Mouse (Mus musculus) heart, adult 2 months (tissue): ENCODE data around the gene Pmm2. TPM values are rescaled to one million over a fixed set of nuclear protein-coding genes. Genes with fewer than 3 reads are reported as not detected.

Source experiments
- DNase-seq, 2 experiments: peaks; one replicate each; pipeline ENCODE4 v3.0.0; 2021
- H3K27ac ChIP-seq: fragments of 200-600 bp; 2 replicates; pipeline ENCODE4 v1.8.1; 2022
- H3K27me3 ChIP-seq: fragments of 200-500 bp; 2 replicates; pipeline ENCODE4 v1.6.1; 2012; ENCODE audit warnings: mild to moderate bottlenecking, low read length, inconsistent platforms, mixed read lengths; ENCODE audit not compliant: control insufficient read depth, insufficient read depth
- H3K36me3 ChIP-seq: fragments of 200-500 bp; 2 replicates; pipeline ENCODE4 v1.6.1; 2012; ENCODE audit warnings: low read length, inconsistent platforms; ENCODE audit not compliant: control insufficient read depth, insufficient read depth
- H3K4me1 ChIP-seq: fragments of 200-500 bp; 2 replicates; pipeline ENCODE4 v1.6.1; 2011; ENCODE audit warnings: low read length; ENCODE audit not compliant: control insufficient read depth, insufficient read depth
- H3K4me3 ChIP-seq: fragments of 200-600 bp; 2 replicates; pipeline ENCODE4 v1.8.1; 2022
- H3K79me2 ChIP-seq: fragments of 200-500 bp; replicated peaks from 2 replicates; pipeline ENCODE4 v1.6.1; 2012; ENCODE audit warnings: mild to moderate bottlenecking, inconsistent platforms, low read length, moderate library complexity, mixed read lengths; ENCODE audit not compliant: control insufficient read depth, insufficient read depth
- H3K9ac ChIP-seq: fragments of 200-500 bp; 2 replicates; pipeline ENCODE4 v1.6.1; 2012; ENCODE audit warnings: low read depth, mild to moderate bottlenecking, control low read depth, inconsistent platforms, low read length, mixed read lengths
- CTCF ChIP-seq: fragments of 200-600 bp; IDR thresholded peaks from 2 replicates; pipeline ENCODE4 v1.8.1; 2022; ENCODE audit warnings: antibody characterized with exemption, mild to moderate bottlenecking, moderate library complexity
- EP300 ChIP-seq: fragments of 200-500 bp; IDR thresholded peaks from 2 replicates; pipeline ENCODE4 v1.6.1; 2011; ENCODE audit warnings: low read depth, low read length, control low read depth; ENCODE audit not compliant: insufficient read depth
- POLR2A ChIP-seq: fragments of 200-500 bp; IDR thresholded peaks from 2 replicates; pipeline ENCODE4 v1.6.1; 2011; ENCODE audit warnings: mild to moderate bottlenecking, low read depth, low read length, control low read depth; ENCODE audit not compliant: insufficient read depth
- WGBS: fragments of 180-500 bp; shearing (Covaris S2); methylation state at CpG from one replicate; pipeline ENCODE4 v1.1.7; 2018; 5-methylcytosine and 5-hydroxymethylcytosine counted together
- intact Hi-C: fragments of 180-260 bp; cut with DNase I; formaldehyde crosslinking; loops from one replicate; pipeline ENCODE4 v1.15.1; 2025
- polyA plus RNA-seq: library from polyadenylated mRNA; depleted of rRNA; stranded (reverse); fragments of >200 nt; gene quantifications from 2 replicates; pipeline ENCODE4 v1.2.3, GENCODE M21; 2012
- total RNA-seq, 2 experiments: library from RNA; stranded (reverse); gene quantifications; 2 replicates each; pipeline ENCODE4 v1.2.3; 2021

Pmm2 gene
- total and polyA plus RNA-seq, 3 experiments = 28.8 to 38.8 (median 29.1) TPM

DNA sequence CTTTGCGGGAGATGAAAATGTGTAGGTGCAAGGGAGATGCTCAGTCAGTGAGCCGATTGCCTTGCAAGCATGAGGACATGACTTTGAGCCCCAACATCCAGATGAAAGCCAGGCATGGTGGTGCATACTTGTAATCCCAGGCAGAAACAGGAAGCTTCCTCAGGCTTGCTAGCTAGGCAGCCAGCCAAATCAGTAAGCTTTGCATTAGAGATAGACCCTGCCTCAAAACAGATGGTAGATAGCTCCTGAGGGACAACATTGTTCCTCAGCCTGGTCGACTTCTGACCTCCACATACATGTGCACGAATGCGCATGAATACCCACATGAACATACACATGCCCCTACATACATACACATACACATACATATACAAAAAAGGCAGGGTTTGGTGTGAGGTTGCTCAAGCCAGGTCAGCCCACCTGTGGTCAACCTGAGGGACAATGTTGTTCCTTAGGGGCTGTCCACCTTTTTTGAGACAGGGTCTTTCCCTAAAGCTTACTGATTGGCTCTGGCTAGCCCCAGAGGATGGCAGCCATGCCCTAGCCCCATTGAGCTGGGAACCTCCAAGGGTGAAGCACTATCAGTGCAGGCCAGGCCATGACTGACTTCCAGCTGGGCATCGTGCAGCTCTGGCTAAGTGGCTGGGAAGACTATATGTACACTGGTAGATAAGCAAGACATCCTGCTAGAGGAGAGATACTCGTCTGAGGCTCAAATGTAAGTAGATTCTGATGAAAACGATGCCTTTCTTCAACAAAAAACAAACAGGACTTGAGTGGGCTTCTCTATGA, 25.1 kb upstream of the Pmm2 start:
- no peak for TF ChIP-seq POLR2A
- TF ChIP-seq EP300 = no peak
- no peak for TF ChIP-seq CTCF
- 64% methylated on average over 8 of the region's 8 CpGs for WGBS
- Histone ChIP-seq H3K27ac (no peak overlapping the region), H3K79me2 (no peaks in the 10 kb centered on the region), H3K27me3 (no peaks in the 10 kb centered on the region), H3K36me3 (no peaks in the 10 kb centered on the region), H3K4me1 (no peaks in the 10 kb centered on the region), H3K9ac (no peak overlapping the region), H3K4me3 (no peak overlapping the region)
- DNase-seq = no peak
- intact Hi-C loops = no loop called here

DNA sequence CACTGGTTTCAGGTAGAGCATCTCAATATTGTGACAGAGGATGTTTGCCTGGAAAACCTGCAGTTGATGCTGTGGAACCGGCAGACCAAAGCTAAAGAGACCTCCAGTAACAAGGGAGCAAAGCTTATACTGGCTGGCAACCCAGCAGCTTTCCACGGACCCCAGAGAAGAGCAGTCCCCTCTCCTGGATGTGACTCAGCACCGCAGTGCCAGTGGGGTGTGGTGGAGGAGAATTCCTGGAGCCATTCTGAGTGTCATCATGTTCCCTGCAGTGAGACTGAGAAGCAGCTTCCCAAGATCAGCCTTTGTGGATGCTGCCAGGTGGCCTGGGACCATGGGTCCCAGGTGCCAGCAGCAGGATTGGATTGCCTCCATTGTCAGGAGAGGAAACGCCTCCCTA, 24.4 kb upstream of the Pmm2 start:
- no peaks in the 10 kb centered on the region for H3K79me2 ChIP-seq
- H3K27ac ChIP-seq = no peak overlapping the region
- DNase-seq = no peak
- intact Hi-C loops = no loop called here
- no peak overlapping the region for H3K9ac ChIP-seq
- H3K36me3 ChIP-seq = no peaks in the 10 kb centered on the region
- no peaks in the 10 kb centered on the region for H3K4me1 ChIP-seq
- TF ChIP-seq POLR2A (no peak), EP300 (no peak), CTCF (no peak)
- WGBS = 79% methylated on average over 4 of the region's 4 CpGs
- H3K27me3 ChIP-seq = no peaks in the 10 kb centered on the region
- H3K4me3 ChIP-seq = no peak overlapping the region

DNA sequence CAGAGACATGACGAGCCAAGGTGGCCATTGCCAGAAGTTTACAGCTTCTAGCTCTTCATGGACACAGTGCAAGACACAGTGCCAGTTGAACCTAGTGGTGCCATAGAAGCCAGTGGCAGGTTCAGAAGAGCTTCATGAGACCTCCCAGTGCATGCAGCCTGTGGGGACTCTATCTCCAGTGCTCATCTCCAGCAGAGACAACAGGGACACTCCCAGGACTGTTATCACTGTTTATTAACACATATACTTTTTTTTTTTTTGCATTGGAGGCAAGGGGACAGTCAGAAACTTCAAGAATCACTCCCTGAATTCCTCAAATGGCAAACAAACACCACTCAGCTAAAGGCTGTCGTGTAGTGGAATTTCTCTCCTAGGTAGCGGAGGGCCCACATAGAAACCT, 24.0 kb upstream of the Pmm2 start:
- Histone ChIP-seq H3K27ac (no peak overlapping the region), H3K27me3 (no peaks in the 10 kb centered on the region), H3K4me1 (no peaks in the 10 kb centered on the region), H3K79me2 (no peaks in the 10 kb centered on the region), H3K9ac (no peak overlapping the region), H3K4me3 (no peak overlapping the region), H3K36me3 (no peaks in the 10 kb centered on the region)
- 84% methylated on average over 3 of the region's 3 CpGs for WGBS
- intact Hi-C loops = no loop called here
- no peak for TF ChIP-seq EP300
- TF ChIP-seq POLR2A = no peak
- TF ChIP-seq CTCF = no peak
- DNase-seq = no peak

DNA sequence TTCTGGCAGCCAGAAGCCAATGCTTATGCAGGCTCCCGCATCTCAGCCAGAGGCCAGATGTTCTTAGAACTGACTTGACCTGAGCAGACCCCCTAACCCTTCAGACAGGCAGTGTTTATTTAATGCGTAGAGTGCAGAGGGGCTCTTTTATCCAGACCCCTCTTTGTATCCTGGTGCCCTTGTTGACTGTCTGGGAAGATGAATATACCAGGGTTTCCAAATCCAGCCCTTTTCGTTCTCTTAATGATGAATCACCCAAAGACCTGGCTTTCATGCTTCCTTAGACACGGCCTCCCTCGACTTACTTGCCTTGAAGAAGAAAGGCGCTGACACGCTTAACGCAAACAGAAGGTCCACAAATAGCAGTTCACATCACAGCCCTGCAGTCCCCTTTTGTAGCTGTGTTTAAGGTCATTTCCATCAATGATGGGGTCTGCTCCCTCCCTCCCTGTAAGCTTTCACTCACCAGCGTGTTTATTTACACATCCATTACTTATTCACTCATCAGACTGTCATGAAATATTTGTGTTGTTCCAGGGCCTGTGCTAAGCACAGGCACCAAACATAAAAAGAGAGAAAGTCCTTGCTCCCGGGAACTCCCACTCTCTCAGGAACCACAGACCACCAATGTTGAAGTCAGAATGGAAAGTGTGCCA, 17.7 kb upstream of the Pmm2 start:
- TF ChIP-seq CTCF (no peak), EP300 (no peak), POLR2A (no peak)
- no peaks in the 10 kb centered on the region for H3K27me3 ChIP-seq
- H3K27ac ChIP-seq = no peak overlapping the region
- intact Hi-C loops = no loop called here
- no peaks in the 10 kb centered on the region for H3K36me3 ChIP-seq
- H3K79me2 ChIP-seq = no peaks in the 10 kb centered on the region
- no peak overlapping the region for H3K9ac ChIP-seq
- H3K4me1 ChIP-seq = no peaks in the 10 kb centered on the region
- 71% methylated on average over 10 of the region's 10 CpGs for WGBS
- H3K4me3 ChIP-seq = no peak overlapping the region
- no peak for DNase-seq

DNA sequence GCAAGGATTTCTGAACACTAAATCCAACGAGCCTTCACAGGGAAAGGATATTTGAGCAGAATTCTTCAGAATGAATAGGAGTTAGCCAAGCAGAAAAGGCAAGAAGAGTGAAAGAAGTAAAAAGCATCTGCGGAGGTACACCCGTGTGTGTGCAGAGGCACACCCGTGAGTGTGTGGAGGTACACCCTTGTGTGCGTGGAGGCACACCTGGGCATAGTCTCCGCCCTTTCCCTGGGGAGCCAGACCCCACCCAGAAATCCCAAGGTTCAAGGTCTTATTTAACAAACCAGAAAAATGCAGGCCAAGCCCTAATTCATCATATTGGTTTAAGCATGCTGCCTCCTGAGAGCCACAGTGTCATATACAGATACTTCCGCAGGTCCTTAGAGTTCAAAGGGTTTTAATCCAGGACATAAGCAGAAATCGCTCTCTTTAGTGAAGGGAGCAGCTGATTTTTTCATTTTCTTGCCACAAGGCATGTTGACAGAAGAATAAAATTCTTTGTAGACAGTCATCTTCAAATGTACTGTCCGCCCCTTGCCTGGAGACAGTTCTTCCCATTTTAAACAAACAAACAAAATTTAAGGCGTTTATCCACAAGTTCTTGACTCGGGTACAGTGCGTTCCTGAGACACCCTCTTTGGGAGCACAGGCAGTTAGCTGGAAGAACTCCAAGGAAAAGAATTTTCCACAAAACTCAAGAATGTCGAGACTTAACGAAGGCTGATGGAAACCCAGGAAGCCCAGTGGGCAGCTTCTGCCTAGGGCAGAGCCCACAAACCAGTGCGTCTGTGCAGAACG, 17.0 kb upstream of the Pmm2 start:
- H3K4me3 ChIP-seq = no peak overlapping the region
- H3K4me1 ChIP-seq = no peaks in the 10 kb centered on the region
- no peak overlapping the region for H3K27ac ChIP-seq
- H3K27me3 ChIP-seq = no peaks in the 10 kb centered on the region
- no peaks in the 10 kb centered on the region for H3K36me3 ChIP-seq
- no peaks in the 10 kb centered on the region for H3K79me2 ChIP-seq
- no peak overlapping the region for H3K9ac ChIP-seq
- DNase-seq = no peak
- intact Hi-C loops = no loop called here
- TF ChIP-seq EP300 (no peak), POLR2A (no peak), CTCF (no peak)
- WGBS = 76% methylated on average over 16 of the region's 16 CpGs

DNA sequence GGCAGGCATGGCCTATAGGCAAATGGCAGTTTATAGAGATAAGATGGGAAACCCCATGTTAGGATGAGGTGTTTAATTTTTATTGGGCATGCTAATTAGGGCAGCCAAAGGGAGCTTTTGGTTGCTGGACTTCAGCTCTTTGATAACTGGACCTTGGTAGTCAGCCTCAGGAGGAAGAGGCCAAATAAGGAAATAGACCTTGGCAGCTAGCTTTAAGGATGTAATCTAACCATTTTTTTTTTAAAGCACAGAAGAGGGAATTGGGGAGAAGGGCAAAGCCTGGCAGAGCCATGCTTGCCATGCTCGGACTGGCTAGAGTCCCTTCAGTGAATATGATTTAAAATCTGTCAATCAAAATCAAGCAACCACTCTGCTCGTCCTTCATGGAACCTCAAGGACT, 7.1 kb upstream of the Pmm2 start:
- no peak overlapping the region for H3K4me3 ChIP-seq
- no peaks in the 10 kb centered on the region for H3K4me1 ChIP-seq
- no peaks in the 10 kb centered on the region; the same call in 1 of the 2 replicates for H3K79me2 ChIP-seq
- no peaks in the 10 kb centered on the region for H3K36me3 ChIP-seq
- no peak for DNase-seq
- TF ChIP-seq POLR2A (no peak), EP300 (no peak), CTCF (no peak)
- H3K9ac ChIP-seq = no peak overlapping the region
- intact Hi-C loops = no loop called here
- no peaks in the 10 kb centered on the region for H3K27me3 ChIP-seq
- no peak overlapping the region for H3K27ac ChIP-seq
- 75% methylated on average over 2 of the region's 2 CpGs for WGBS
